Mouse (Mus musculus) heart, adult 18-20 months (tissue): ENCODE measurements around the gene Mrgprf. TPM values are rescaled to one million over a fixed set of nuclear protein-coding genes. Genes with fewer than 3 reads are reported as not detected.
A peak's percentile ranks its signal among the peaks of the same experiment; 100 is the strongest.

Source experiments
- DNase-seq, 2 experiments: peaks; one replicate each; pipeline ENCODE4 v3.0.0; 2021 to 2022; ENCODE audit warnings: mixed read lengths in 1 of 2
- long read RNA-seq, 2 experiments: library from polyadenylated mRNA; stranded (forward); transcript quantifications; one replicate each; pipeline ENCODE4 v2.0.0; 2021
- total RNA-seq, 2 experiments: library from RNA; stranded (reverse); gene quantifications; 2 replicates each; pipeline ENCODE4 v1.2.3; 2021

Mrgprf gene
- 1 to 10 TPM; 2.1 to 2.4 TPM for total RNA-seq
- long read RNA-seq, experiment 1, partial matches to known transcripts, result 0 of 1 reads
- long read RNA-seq, experiment 1, other reads (novel, unspliced or antisense), result 0 of 1 reads
- long read RNA-seq, experiment 2, result 0 reads

DNA sequence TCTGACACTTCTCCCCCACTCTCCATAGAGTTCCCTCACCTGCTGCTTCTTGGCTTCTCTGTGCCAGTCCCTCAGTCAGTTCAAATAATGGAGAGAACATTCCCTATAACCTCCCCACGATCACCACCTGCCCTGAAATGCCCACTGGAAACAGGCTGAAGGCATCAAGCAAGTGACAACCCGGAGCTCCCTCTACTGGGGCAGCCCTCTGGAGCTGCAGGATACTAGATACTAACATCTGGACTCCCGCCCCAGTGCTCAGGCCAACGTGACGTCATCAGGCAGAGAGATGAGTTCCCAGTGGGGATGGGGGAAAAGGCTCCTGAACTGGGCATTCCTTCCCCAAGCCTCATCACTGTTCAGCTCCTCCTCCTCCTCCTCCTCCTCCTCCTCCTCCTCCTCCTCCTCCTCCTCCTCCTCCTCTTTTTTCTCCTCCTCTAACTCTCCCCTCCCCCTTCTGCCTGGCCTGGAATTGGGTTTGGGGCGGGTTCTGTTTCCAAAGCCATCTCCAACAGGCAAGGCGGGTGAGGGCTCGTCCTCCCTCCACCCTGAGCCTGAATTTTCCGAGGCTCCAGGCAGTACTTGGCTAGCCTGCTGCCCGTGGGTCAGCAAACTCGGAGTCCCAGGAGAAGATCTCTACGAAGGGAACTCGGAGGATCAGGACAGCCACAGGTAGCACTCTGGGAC is at the start of gene Mrgprf:
Mrgprf (plus strand) TSS at position 508 of the 687 bp plus-strand sequence.
- DNase-seq, result peak; percentile 88 to 91

GRCm38 (mm10) chr7:145252715-145253476 is 47.7 kb upstream of the Mrgprf start:
- DNase-seq, result peak; percentile 82 to 92

- DNase-seq, result no peak
Observed at GRCm38 (mm10) chr7:145253986-145254630, 46.5 kb upstream of the Mrgprf start.

DNA sequence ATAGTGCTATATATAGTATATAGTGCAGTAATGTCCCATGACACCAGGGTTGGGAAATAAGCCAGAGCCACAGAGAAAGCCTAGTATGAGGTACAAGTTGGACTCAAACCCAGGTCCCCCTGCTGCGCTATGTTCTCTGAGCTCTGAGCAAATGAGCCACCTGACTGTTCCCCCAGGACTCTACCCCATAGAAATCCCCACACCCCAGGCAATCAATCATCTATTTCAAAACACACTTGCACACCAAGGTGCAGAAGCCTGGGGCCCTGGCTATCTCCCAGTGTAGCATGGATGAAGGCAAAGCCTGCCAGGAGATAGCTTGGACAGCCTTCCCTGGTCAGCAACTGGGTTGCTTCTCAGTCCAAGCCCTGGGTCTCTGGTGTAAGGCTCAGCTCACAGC is 44.5 kb upstream of the Mrgprf start:
- DNase-seq, result no peak

DNA sequence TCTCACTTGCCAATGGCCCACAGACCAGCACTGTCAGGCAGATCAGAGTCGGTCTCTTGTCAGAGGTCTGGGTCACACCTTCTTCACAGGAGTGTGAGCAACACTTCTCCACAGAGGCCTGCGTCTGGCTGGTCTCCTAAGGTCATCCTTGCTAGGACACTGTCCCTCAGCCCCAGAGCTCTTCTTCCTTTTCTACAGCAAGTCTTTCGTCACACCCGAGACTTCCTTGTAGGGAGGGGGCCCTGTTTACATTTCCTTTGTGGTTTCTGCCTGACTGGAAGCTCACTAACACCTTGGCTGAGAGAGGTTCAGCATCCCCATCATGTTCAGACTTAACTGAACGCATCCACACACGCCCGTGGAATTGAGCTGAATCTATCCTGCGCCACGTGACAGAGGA is 36.4 kb upstream of the Mrgprf start:
- DNase-seq, result no peak

GRCm38 (mm10) chr7:145266011-145266410 is 34.6 kb upstream of the Mrgprf start:
- peak; percentile 69 to 86 for DNase-seq

DNA sequence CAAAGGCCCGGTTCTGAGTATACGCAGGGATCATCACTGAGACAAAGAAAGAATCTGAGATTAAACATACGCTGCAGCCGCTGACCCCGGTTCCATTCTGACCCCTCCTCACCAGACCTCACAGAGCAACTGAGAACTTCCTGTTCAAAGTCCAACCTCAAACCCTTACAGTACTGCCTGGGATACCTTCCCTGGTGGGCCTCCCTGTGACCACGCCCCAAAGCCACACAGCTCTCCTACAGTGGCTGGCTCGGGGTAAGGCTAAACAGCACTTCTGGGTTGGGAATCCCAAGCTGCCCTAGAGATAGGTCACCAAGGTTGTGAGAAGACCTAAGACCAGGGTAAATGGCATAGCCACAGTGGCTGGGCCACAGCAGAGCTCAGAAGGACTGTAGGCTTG is 31.7 kb upstream of the Mrgprf start:
- DNase-seq, result no peak

DNA sequence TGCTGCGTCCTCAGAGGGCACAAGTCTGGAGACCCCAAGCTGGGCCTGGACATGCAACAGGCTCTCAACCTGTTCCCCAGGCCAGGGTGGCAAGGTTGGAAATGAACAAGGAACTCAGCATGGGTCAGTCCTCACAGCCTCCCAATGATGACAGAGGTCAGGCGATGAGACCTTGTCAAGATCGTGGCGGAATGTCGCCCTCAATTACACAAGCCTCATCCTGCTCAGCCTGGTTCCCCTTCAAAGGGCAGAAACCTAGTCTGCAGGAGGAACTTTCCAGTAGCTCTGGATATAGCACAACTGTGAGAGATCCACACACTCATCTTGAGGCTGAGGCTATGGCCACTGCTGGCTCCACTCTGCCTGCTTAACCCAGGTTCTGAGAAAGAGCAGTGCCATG is 29.7 kb upstream of the Mrgprf start:
- DNase-seq, result no peak

- DNase-seq, result no peak
Observed at GRCm38 (mm10) chr7:145275488-145275887, 25.1 kb upstream of the Mrgprf start.

- no peak for DNase-seq
Observed at GRCm38 (mm10) chr7:145281396-145281795, 19.2 kb upstream of the Mrgprf start.

DNA sequence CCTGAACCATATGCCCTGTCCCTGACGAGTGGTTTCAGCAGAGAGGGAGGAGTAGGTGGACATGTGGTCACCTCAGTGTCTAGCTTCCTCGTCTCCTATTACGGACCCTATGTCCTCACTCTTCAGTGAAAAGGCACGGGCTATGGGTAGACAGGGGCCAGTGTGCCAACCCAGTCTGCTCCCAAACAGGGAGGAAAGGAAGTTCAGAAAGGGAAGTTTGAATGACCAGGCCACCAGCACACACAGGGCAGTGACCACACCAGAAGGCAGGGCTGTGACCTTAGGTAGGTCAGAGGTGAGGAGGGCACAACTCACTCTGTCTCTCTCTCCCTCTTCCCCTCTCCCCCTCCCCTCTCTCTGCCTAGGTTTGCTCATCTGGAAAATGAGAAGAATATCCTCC is 17.6 kb upstream of the Mrgprf start:
- peak in 1 of 2 experiments; percentile 38 for DNase-seq

- peak; percentile 94 to 97 for DNase-seq
Observed at GRCm38 (mm10) chr7:145283487-145284187, 17.0 kb upstream of the Mrgprf start, which contains the start of gene Tpcn2. Gene Tpcn2, minus strand, starts transcription at chr7:145284011.

DNA sequence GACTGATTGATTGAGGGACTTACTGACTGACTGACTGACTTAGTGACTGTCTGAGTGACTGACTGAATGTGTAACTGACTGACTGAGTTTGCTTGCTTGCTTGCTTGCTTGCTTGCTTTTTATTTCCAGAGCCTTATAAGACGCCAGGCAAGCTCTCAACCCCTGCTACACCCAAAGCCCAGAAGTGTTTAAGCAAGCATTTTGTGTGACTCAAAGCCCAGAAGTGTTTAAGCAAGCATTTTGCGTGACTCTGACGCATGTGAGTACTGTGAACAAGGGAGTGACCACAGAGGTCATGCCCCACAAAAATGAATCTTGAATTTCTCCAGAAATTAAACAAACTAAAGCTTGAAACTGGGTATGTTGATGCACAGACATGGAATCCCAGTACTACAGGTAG is 16.3 kb upstream of the Mrgprf start:
- DNase-seq, result no peak

GRCm38 (mm10) chr7:145285476-145285875 is 15.2 kb upstream of the Mrgprf start:
- no peak for DNase-seq

DNA sequence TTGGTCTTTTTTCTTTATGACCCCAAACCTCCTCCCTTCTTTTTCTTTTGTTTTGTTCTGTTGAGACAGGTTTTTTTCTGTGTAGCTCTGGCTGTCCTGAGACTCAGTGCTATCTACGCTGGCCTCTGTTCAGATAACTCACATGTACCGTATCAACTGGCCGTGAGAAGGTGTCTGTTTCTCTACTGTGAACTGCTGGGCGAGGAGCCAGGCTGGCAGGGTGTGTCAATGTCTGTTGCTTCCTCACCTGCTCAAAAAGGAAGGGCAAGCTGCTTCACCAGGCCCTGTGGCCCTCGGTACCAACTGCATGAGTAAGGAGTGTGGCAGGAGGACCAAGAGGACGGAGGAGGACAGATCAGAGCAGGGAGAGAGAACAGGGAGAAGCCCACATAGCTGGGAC is 13.2 kb upstream of the Mrgprf start:
- DNase-seq, result peak; percentile 40 to 48

DNA sequence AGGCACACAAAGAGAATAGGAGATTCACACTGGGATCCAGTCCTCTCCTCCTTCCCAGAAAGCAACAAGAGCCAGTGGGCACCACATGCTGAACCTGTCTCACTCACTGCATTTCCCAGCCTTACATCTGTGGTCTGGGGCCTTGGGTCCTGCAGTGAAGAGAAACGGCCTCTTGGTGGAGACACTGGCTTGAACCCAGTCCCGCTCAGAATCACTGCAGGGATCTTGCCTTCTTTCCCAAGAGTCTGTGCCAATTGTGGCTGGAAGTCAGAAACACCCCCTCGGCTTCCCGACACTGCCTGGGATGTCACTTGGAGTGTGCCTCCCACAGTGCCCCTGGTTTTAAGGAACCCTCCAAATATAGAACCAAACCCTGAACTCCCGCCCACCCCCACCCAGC is 11.3 kb upstream of the Mrgprf start:
- no peak for DNase-seq

DNA sequence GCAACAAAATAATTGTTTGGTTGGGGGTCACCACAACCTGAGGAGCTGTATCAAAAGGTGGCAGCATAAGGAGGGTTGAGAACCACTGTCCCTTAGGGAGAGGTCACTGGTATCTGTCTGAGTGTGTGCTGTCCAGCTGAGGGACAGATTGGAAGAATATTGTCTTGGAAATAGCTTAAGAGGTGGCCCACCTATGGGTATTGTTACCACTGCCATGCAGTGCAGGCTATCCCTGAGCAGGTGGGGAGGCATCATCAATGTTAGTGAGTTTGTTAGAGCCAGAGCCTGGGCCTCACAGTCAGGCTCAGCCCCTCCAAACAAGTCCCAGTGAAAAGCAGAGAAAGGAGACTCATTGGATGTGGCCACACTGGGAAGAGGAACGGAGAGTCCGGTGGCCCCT is 8.8 kb upstream of the Mrgprf start:
- DNase-seq, result no peak

DNA sequence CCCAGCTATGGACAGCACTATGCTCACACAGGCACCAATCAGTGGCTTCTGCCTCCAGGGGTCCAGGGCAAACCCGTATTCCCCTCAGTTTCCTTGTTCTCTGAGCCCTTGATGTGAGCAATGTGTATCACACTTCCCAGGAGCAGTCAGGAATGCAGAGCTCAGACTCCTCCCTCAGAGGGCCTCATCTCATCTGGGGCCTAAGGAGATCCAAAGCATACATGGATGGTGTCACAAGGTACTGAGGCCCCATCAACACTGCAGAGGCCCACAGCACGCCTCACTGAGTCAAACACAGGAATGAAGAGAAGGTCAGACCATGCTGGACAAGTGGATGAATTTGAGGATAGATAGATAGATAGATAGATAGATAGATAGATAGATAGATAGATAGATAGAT is 7.9 kb upstream of the Mrgprf start:
- DNase-seq, result no peak

- DNase-seq, result peak in 1 of 2 experiments; percentile 37
Observed at GRCm38 (mm10) chr7:145293859-145294258, 6.8 kb upstream of the Mrgprf start.

DNA sequence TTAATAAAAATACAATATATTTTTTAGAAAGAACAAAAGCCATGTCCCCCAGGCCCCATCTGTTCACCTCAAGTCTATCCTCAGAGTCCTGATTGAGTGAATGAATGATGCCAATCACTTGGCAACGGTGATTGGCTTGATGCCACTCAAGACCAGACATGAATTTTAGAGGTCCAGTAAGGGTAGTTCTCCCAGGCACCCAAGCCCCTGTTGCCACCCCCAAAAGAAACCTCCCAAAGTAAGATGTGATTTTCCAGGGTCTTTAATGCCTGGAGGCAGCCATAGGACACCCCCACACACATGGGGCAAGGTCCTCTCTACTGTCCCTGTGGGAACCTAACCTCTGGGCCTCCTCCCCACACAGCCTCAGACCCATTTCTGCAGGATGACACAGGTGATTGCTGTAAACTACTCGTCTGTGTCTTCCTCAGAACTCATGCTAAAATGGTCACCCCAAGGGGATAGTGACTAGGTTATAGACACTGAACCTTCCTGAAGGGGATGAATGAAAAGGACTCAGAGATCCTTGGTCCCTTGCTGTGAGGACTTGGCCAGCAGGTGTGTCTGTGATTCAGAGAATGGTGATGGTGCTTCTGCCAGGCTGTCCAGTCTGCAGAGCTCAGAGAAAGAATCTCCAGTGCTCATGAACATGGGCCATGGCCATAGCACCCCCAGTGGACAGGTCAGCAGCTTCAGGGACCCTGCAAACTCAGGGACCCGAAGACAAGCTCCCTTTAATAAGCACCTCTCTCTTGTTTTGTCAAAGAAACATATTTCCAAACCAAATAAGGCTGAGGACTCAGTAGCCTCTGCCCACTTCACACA is 1.8 kb upstream of the Mrgprf start:
- DNase-seq, result no peak
